Mouse (Mus musculus): ENCODE data around the gene Cry1. TPM values are rescaled to one million over a fixed set of nuclear protein-coding genes. Genes with fewer than 3 reads are reported as not detected.

The Cry1 gene
- total RNA-seq, 2 experiments from 2014 or later: 10.0 to 11.1 TPM

Other genes starting within 250 kb of the Cry1 start
- gene Fhl4, start 82.6 kb downstream of the Cry1 start, total RNA-seq (2021): under 1 TPM; 0.77 to 0.86 TPM
- 10 to 100 TPM; 25.6 to 27.5 TPM for gene Tmem263, start 82.4 kb downstream of the Cry1 start, total RNA-seq (2021)
- gene Mterf2, start 57.0 kb downstream of the Cry1 start, total RNA-seq (2021): 10 to 100 TPM; 16.2 to 17.8 TPM
- gene Btbd11, start 201.8 kb upstream of the Cry1 start, total RNA-seq (2021): 10 to 100 TPM; 17.4 to 20.7 TPM

Measured in layer of hippocampus, postnatal 25 days (tissue).